In genomic region chr1:51687484-51688223, GRCm38 (mm10) we compare ENCODE assay signal across 11 mouse cellular contexts.
A peak's percentile ranks its signal among the peaks of the same experiment; 100 is the strongest.
DNase-seq lines count a peak whose midpoint lies in the region; ATAC-seq lines count a peak whose summit lies in the region.
"Had no signal": no experiment of that assay in that cellular context is flagged by ENCODE, and none has a peak within 500 bp of the region (broad histone marks: within the 10 kb centered on the region; RNA-seq: fewer than 3 reads in every experiment).

No protein-coding gene starts in this region.

- peaks cover 5% of the 10 kb centered on the region; the same call in 1 of the 2 replicates for H3K4me1 ChIP-seq in neural tube, embryonic 12.5 days
- H3K4me1 ChIP-seq in forebrain, embryonic 12.5 days = peaks cover 13% of the 10 kb centered on the region
- H3K4me1 ChIP-seq in limb, embryonic 12.5 days (replicated peaks) = peaks cover 15% of the 10 kb centered on the region
- H3K4me1 ChIP-seq: liver, embryonic 15.5 days had no signal

- no peak for DNase-seq in neural tube, embryonic 10.5 days (ENCODE audit: extremely low spot score, low spot score)
- DNase-seq in urinary bladder, postnatal 25 days (ENCODE audit: low spot score) = no peak
- DNase-seq: adrenal gland, adult 2 months; cerebellum, adult 8-10 months; thymus, adult 2 months had no signal

- H3K4me3 ChIP-seq in neural tube, embryonic 12.5 days = no peak overlapping the region
- no peak overlapping the region for H3K4me3 ChIP-seq in forebrain, embryonic 12.5 days (replicated peaks)
- H3K4me3 ChIP-seq in limb, embryonic 12.5 days (replicated peaks) = no peak overlapping the region
- H3K4me3 ChIP-seq: liver, embryonic 15.5 days had no signal

- H3K27ac ChIP-seq in neural tube, embryonic 12.5 days = no peak overlapping the region
- H3K27ac ChIP-seq in forebrain, embryonic 12.5 days = peak overlapping the region; percentile 33; the same call in 1 of the 2 replicates
- H3K27ac ChIP-seq in limb, embryonic 12.5 days = 0 out of 2 replicates have a peak overlapping the region, but pooled peaks have one; percentile 29
- H3K27ac ChIP-seq: liver, embryonic 15.5 days had no signal

- H3K27me3 ChIP-seq in neural tube, embryonic 12.5 days (replicated peaks) = no peaks in the 10 kb centered on the region
- no peaks in the 10 kb centered on the region for H3K27me3 ChIP-seq in forebrain, embryonic 12.5 days
- no peaks in the 10 kb centered on the region for H3K27me3 ChIP-seq in limb, embryonic 12.5 days
- H3K27me3 ChIP-seq: liver, embryonic 15.5 days had no signal

- H3K9ac ChIP-seq in neural tube, embryonic 12.5 days = no peak overlapping the region
- H3K9ac ChIP-seq in forebrain, embryonic 12.5 days = 0 out of 2 replicates have a peak overlapping the region, but pooled peaks have one; percentile 13
- peak overlapping the region; percentile 4; the same call in 1 of the 2 replicates for H3K9ac ChIP-seq in limb, embryonic 12.5 days (replicated peaks)
- H3K9ac ChIP-seq: liver, embryonic 15.5 days had no signal

- H3K36me3 ChIP-seq in neural tube, embryonic 12.5 days = no peaks in the 10 kb centered on the region
- no peaks in the 10 kb centered on the region for H3K36me3 ChIP-seq in forebrain, embryonic 12.5 days (replicated peaks)
- no peaks in the 10 kb centered on the region for H3K36me3 ChIP-seq in limb, embryonic 12.5 days
- H3K36me3 ChIP-seq: liver, embryonic 15.5 days had no signal

- ATAC-seq in neural tube, embryonic 12.5 days (ENCODE audit: low FRiP score, low read depth) = 0 out of 2 replicates have a peak, but pooled peaks have one; percentile 41
- peak; percentile 68; the same call in 1 of the 2 replicates for ATAC-seq in forebrain, embryonic 12.5 days (ENCODE audit: low FRiP score)
- peak; percentile 63; the same call in 1 of the 2 replicates for ATAC-seq in limb, embryonic 12.5 days (ENCODE audit: insufficient number of reproducible peaks, insufficient read depth, low FRiP score, low TSS enrichment, low read depth)
- no peak for ATAC-seq in megakaryocyte, adult 5-6 weeks (ENCODE audit: poor library complexity, severe bottlenecking)
- ATAC-seq in inflammation-experienced regulatory T-cells, adult 6 months = no peak

- H3K9me3 ChIP-seq in neural tube, embryonic 12.5 days = no peaks in the 10 kb centered on the region
- no peaks in the 10 kb centered on the region for H3K9me3 ChIP-seq in forebrain, embryonic 12.5 days
- H3K9me3 ChIP-seq in limb, embryonic 12.5 days = no peaks in the 10 kb centered on the region
- H3K9me3 ChIP-seq: liver, embryonic 15.5 days had no signal

- no peak overlapping the region for H3K4me2 ChIP-seq in neural tube, embryonic 12.5 days (replicated peaks)
- peak overlapping the region; percentile 19; the same call in 1 of the 2 replicates for H3K4me2 ChIP-seq in forebrain, embryonic 12.5 days
- peak overlapping the region; percentile 23; the same call in 1 of the 2 replicates for H3K4me2 ChIP-seq in limb, embryonic 12.5 days
- H3K4me2 ChIP-seq: liver, embryonic 15.5 days had no signal

- WGBS in neural tube, embryonic 12.5 days = 44% methylated on average over 7 of the region's 7 CpGs
- WGBS in forebrain, embryonic 12.5 days = 29% methylated on average over 7 of the region's 7 CpGs
- WGBS in limb, embryonic 12.5 days = 39% methylated on average over 7 of the region's 7 CpGs

Comparison
In these comparisons a context has a peak if more than half of its experiments do, and no peak if none do; other contexts are left out.
1. ATAC-seq: peak in neural tube, embryonic 12.5 days (single experiment), forebrain, embryonic 12.5 days (single experiment) and limb, embryonic 12.5 days (single experiment); none in megakaryocyte, adult 5-6 weeks (single experiment) and inflammation-experienced regulatory T-cells, adult 6 months (single experiment).